Mouse (Mus musculus): Measurements from ENCODE around the gene Vegfb.

GRCm38 (mm10) chr19:6983621-6984020 is 3.8 kb downstream of the Vegfb start:
- TF ChIP-seq POLR2A (IDR thresholded peaks at IDR 0.05; ENCODE audit: low read depth, low read length) (no peak), CTCF (conservative IDR thresholded peaks at IDR 0.05; ENCODE audit: insufficient read depth, insufficient read length, low read depth, low read length) (no peak)
